Mouse (Mus musculus) gastrocnemius, postnatal 36 days (tissue): Measurements from ENCODE around the gene Gadd45b. TPM values are rescaled to one million over a fixed set of nuclear protein-coding genes. Genes with fewer than 3 reads are reported as not detected.
A peak's percentile ranks its signal among the peaks of the same experiment; 100 is the strongest.

Source experiments
- DNase-seq, 2 experiments: peaks; one replicate each; pipeline ENCODE4 v3.0.0; 2022
- intact Hi-C: fragments of 180-260 bp; cut with DNase I; formaldehyde crosslinking; loops from one replicate; pipeline ENCODE4 v1.15.1; 2025
- total RNA-seq, 2 experiments: library from RNA; stranded (reverse); gene quantifications; 2 replicates each; pipeline ENCODE4 v1.2.3; 2021

Gene Gadd45b
- total RNA-seq, 2 experiments from 2014 or later = 26.7 to 31.7 TPM

- intact Hi-C loops = no loop called here
- no peak for DNase-seq
These were observed 4.5 kb downstream of the Gadd45b start for GRCm38 (mm10) chr10:80934136-80934985.

- intact Hi-C loops = no loop called here
- no peak for DNase-seq
These were observed 5.4 kb downstream of the Gadd45b start for GRCm38 (mm10) chr10:80935241-80935640.

GRCm38 (mm10) chr10:80935698-80936097 lies 5.8 kb downstream of the Gadd45b start:
- no peak for DNase-seq
- intact Hi-C loops = no loop called here

GRCm38 (mm10) chr10:80936135-80936809 lies 6.4 kb downstream of the Gadd45b start:
- intact Hi-C loops = no loop called here
- DNase-seq = peak in 1 of 2 experiments; percentile 70

GRCm38 (mm10) chr10:80936810-80937164 lies 6.9 kb downstream of the Gadd45b start:
- intact Hi-C loops = no loop called here
- DNase-seq = no peak

- peak in 1 of 2 experiments; percentile 63 for DNase-seq
These were observed 7.8 kb downstream of the Gadd45b start for GRCm38 (mm10) chr10:80937646-80938045.

GRCm38 (mm10) chr10:80938831-80939550 lies 9.1 kb downstream of the Gadd45b start:
- intact Hi-C loops = no loop called here
- DNase-seq = no peak

More at GRCm38 (mm10) chr10:80937646-80938045, 7.8 kb downstream of the Gadd45b start:
- intact Hi-C loops = no loop called here

- intact Hi-C loops = no loop called here
- DNase-seq = peak; percentile 80 to 81
These were observed 9.8 kb downstream of the Gadd45b start for GRCm38 (mm10) chr10:80939671-80940070.

- DNase-seq = peak; percentile 65 to 77
- intact Hi-C loops = no loop called here
These were observed 10.6 kb downstream of the Gadd45b start for GRCm38 (mm10) chr10:80940320-80940987.

- DNase-seq = no peak
- intact Hi-C loops = no loop called here
These were observed 11.1 kb downstream of the Gadd45b start for GRCm38 (mm10) chr10:80940988-80941347.

GRCm38 (mm10) chr10:80942919-80943318 lies 13.0 kb downstream of the Gadd45b start:
- intact Hi-C loops = no loop called here
- no peak for DNase-seq

GRCm38 (mm10) chr10:80943701-80944100 lies 13.8 kb downstream of the Gadd45b start:
- no peak for DNase-seq
- intact Hi-C loops = no loop called here

GRCm38 (mm10) chr10:80944231-80944630 lies 14.4 kb downstream of the Gadd45b start:
- intact Hi-C loops = no loop called here
- DNase-seq = no peak

- intact Hi-C loops = no loop called here
- no peak for DNase-seq
These were observed 17.0 kb downstream of the Gadd45b start for GRCm38 (mm10) chr10:80946684-80947437.

- intact Hi-C loops = no loop called here
- no peak for DNase-seq
These were observed 17.9 kb downstream of the Gadd45b start for GRCm38 (mm10) chr10:80947802-80948201.

- no peak for DNase-seq
- intact Hi-C loops = no loop called here
These were observed 18.7 kb downstream of the Gadd45b start for GRCm38 (mm10) chr10:80948570-80948969.

GRCm38 (mm10) chr10:80949081-80949480 lies 19.2 kb downstream of the Gadd45b start:
- no peak for DNase-seq

GRCm38 (mm10) chr10:80950314-80950713 lies 20.4 kb downstream of the Gadd45b start:
- no peak for DNase-seq
- intact Hi-C loops = no loop called here

More at GRCm38 (mm10) chr10:80949081-80949480, 19.2 kb downstream of the Gadd45b start:
- intact Hi-C loops = no loop called here

- intact Hi-C loops = no loop called here
- no peak for DNase-seq
These were observed 22.0 kb downstream of the Gadd45b start for GRCm38 (mm10) chr10:80951761-80952390.
